Mouse (Mus musculus) embryo, embryonic 9.5 days (tissue): ENCODE results near the gene Tmem270.
A peak's percentile ranks its signal among the peaks of the same experiment; 100 is the strongest.

Experiments used
- DNase-seq: peaks from one replicate; pipeline ENCODE4 v3.0.0-alpha.2; 2017; ENCODE audit errors: extremely low spot score

Tmem270 gene

DNA sequence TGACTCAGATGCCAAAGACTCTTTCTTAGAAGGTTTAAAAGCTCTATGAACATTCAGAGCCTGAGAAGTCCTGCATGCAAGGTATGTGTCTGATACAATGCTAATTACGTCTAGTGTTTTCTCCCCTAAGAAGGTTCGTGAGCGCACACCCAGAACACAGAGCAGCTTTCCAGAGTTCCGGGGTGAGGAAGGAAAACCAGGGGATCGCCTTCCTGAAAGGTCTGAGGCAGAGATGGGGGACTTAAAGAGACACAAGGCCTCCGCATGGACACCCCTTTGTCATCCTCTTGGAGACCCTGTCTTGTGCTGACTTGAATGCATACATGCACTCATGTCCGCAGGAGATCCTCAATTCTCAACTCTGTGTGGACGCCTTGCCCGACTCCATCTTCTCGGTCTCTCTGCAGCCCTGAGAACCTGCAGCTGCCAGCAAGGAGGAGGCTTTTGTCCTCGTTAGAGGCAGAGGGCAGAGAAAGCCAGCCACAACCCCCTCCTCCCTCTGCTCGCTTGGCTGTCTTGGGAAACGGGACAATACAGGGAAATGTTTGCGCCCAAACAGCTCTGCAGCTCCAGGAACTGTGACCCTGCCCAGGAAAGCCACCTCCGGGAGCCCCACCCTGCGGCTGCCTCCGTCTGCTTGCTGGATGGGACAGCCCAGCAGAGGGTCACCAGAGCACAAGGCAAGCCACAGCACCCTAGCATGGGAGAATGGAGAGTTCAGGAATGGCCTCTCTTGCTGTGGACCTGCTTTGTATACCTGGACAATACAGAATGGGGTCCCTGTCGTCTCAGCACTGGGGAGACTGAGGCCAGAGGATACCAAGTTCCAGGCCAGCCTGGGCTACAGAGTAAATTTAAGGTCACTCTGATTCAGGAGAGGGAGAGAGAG, 18.8 kb downstream of the Tmem270 start:
- peak; percentile 12 for DNase-seq

DNA sequence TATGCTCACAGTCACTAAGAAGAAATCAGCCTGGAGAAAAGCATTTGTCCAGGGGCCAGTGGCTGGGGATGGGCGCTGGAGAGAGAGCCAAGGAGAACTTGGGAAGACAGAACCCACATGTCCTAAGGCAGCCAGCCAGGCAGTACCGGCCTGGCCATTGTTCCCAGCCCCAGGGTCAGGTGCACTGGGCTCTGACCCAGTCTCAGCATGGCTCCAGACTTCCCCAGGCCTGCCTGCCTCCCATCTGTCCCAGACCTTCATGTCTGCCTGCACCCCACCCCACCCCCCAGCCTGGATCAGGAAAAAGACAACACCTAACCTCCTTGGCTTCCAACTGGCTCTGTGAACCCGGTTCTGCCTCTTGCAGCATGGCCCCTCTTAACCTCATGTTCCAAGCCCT, 23.5 kb downstream of the Tmem270 start:
- DNase-seq = no peak

DNA sequence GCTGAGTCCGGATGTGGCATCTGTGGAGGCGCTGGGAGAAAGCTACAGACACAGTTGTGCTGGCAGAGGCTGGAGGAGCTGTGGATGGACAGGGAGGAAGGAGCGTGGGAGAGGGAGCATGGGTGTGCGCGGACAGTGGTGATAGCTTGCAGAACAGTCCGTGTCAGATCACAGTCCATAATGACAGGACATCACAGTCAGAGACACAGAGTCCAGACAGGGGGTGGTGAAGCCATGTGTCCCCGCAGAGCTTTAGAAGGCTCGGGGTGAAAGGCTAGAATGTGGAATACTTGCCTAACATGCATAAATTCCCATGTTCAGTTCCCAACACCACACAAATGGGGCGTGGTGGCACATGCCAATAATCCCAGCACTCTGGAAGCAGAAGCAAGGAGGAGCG, 29.7 kb downstream of the Tmem270 start:
- DNase-seq = no peak

GRCm38 (mm10) chr5:134875245-134875644, 31.3 kb downstream of the Tmem270 start:
- no peak for DNase-seq

- DNase-seq = no peak
Measured at GRCm38 (mm10) chr5:134873956-134874879, 32.3 kb downstream of the Tmem270 start.

DNA sequence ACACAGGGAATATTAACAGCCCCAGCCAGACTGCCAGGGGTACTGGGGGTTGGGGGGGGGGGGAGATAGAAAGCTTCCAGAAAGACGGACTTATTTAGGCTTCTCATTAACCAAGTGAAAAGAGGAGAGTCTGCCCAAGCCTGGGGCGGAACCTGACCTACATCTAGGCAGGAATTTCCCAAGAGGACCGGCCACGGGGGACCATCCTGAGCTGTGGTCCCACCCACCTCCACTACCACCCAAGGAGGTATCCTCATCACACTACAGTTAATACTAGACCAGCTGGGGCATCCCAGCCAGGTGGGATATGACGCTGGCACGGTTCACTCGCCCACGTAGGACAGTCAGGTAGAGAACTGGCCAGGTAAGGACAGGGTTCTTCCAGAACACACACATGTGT, 33.5 kb downstream of the Tmem270 start:
- no peak for DNase-seq

DNA sequence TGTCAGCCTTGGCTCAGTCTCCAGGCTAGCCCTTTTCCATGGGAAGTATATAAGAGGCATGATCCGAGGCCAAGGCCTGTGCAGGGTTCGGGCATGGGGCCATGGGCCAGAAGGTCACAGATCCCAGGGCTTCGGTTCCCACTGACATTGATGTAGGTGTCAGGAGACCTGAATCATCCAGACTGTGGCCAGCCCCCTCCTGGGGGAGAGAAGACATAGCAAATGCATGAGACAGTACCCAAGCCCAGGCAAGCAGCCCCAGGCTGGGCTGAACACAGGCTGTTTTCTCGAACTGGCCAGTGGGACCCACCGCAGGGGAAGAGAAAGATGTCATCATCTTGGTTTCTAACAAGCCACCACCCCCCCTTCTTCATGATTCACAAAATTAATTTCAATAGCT, 33.9 kb downstream of the Tmem270 start:
- no peak for DNase-seq

DNA sequence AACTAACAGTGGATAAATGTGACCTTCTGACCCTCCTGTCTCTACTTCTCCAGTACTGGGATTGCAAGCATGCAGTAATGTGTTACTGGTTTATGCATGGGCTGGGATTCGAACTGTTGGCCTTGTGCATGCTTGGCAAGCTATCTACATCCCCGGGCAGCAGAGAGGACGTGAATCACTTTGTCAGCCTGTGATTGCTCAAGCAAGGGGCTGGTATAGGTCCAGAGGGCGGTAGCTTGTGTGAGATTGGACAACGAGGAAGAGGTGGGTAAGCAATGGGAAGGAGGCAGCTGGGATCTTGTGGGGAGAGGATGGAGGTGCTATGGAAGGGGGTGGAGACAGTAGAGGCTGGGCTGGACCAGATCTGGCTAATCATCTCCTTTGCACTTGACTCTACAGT, 38.0 kb downstream of the Tmem270 start:
- no peak for DNase-seq

DNA sequence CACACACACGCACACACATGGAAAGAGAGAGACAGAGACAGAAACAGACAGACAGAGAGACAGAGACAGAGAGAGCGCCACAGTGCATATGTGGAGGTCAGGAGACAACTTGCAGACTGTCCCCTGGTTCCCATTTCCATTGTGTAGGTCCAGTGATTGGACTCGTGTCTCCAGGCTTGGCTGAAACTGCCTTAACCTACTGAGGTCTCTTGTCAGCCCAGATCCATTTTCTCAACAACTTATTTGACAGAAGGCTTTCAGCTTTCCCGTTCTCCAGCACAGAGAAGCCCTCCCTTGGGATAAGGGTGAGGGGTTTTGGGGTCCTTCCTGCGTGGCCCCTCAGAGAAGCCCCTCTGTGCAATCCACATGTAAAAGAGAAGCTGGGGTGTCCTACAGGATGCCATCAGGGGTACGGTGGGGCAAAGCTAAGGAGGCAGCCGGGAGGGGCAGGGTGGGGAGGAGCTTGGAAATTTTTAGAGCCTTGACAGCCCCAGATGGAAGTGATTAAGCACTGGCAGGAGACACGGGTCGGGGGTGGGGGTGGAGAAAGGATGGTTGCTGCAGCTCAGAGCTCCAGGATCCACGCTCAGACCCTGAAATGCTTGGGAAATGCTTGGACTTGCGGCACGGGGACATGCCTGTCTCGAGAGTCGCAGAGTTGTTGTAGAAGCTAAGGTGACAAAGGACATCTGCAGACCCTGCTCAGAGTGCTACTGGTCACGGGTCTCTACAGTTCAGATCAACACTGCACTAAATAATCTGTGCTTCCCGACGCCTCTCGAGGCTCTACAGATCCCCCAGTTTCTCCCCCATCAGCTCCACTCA, 39.0 kb downstream of the Tmem270 start:
- DNase-seq = peak; percentile 52

DNA sequence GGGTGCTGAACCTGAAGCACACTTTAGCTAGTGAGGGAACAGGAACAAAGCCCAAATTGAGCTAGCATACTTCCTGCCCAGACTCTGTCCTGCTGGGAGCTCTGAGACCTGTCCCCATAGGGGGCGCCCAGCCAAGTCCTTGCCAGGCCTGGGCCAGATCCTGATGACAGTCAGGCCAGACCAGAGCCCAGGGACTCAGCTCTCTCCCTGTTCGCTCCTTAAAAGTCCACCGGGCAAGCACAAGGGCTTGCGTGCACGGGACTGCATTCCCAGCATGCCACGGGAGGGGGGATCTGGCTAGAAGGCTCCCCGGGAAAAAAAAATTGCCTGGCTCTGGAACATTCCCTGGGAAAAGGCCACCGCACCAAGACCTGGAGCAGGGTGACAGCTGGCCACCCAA, 41.4 kb downstream of the Tmem270 start:
- DNase-seq = peak; percentile 8

GRCm38 (mm10) chr5:134861902-134862497, 44.5 kb downstream of the Tmem270 start:
- DNase-seq = no peak

DNA sequence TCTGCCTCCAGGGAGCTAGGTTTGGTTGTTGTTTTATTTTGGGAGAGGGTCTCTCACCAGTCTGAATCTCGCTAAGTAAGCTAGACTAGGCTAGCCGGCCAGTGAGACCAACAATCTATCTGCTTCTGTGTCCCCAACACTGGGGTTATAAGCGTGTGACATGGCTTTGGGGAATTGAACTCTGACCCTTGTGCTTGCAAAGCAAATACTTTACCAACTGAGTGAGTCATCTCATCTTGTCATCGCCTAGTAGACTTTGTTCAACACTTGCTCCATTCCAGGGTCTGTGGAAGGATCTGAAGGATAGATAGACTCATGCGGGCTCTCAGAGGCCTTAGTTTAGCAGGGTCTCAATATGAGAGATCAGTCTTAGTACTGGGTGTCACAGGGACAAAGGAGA, 47.3 kb downstream of the Tmem270 start:
- no peak for DNase-seq

DNA sequence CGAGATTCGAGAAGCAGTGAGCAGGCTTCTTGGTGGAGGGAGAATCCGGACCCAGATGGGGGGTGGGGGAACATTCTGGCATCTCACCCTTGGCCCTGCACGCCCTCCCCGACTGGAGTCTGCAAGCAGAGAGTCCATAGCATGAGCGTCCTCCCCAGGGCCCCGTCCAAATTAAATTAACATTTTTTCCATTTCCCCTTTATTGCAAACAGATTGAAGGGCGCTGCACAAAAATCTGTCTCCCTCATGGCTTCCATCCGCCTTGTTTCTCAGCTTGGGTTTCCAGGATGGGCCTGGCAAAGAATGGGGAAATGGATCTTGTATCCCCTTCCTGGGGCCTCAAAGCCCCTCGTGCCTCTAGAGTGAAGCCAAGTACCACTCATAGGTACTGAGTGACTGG, 48.2 kb downstream of the Tmem270 start:
- no peak for DNase-seq

DNA sequence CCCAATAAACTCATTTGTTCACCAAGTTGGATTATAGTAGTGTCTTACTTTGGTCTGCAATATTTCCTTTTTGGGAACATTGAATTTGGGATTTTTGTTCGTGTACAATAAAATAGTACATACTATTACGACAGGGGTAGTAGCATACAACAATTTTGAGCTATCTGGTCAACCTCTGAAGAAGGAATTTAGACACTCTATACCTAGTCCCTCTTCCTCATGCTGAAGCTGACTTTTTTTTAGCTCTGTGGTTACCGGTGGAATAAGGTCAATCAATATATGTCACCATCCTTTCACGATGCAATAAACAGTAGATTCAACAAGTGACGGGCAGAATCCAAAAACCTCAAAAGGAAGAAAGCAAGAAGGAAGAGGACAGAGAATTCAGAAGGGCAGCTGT, 53.7 kb downstream of the Tmem270 start:
- no peak for DNase-seq
